Mouse (Mus musculus) liver, adult 2 months (tissue): ENCODE results near the gene Gm11172.

Source experiments
- CTCF ChIP-seq: fragments of 200-500 bp; IDR thresholded peaks from 2 replicates; pipeline ENCODE4 v1.5.1; 2011; ENCODE audit warnings: low read depth, low read length, control low read depth
- POLR2A ChIP-seq: fragments of 200-500 bp; IDR thresholded peaks from 2 replicates; pipeline ENCODE4 v1.6.1; 2011; ENCODE audit warnings: low read length, control low read depth; ENCODE audit not compliant: insufficient read depth; ENCODE audit errors: extremely low read depth

- TF ChIP-seq POLR2A (no peak), CTCF (peak; percentile 68)
Observed at GRCm38 (mm10) chr16:10767158-10767557, 45.6 kb upstream of the Gm11172 start.
